Mouse (Mus musculus) T-helper 2 cell (primary cell): ENCODE results near the gene Crybg3.

Source experiments
- in situ Hi-C: fragments of 300-600 bp; cut with MboI, MseI; formaldehyde crosslinking; loops from one replicate; pipeline ENCODE4 v1.15.1; 2025; ENCODE audit warnings: high pct_unique_total_duplicates

Crybg3 gene

DNA sequence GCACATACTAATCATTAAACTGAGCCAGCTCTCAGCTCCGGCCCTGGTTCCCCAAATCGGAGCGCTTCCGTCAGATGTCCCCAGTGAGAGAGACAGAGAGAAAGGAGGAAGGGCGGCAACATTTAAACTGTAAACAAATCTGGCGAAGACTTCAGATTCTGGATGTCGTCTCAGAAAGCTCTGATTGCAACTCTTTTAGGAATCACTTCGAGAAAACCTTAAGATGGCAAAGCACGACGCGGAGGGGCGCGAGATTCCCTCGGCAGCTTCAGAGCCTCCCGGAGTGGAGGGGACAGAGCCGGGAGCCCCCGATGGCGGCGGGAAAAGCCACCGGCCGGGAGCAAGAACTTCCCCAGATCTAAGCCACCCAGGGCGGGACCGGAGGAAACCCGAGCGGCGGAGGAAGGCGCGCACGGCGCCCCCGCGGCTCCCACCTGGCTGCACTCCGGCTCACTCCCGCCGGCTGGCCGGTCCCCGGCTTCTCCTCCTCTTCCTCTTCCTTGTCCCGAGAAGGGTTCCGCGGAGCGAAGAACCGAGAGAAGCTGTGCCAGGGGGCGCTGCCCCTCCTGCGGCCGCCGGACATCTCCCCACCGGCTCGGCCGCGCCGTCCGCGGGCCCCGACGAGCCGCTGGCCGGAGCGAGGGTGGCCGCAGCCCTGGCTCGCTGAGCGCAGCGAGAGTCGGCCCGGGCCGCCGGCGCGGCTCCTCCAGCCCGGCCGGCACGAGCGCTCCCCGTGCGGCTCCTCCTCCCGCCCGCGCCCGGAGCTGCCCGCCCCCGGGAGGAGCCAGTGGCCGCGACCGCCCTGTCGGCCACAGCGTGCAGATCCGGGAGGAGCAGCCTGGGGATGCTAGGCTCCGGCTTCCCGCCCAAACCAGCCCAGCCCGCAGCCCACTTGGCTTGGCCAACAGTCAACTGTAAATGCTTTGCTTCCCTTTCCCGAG lies at the start of gene Crybg3:
Crybg3 (minus strand) TSS at position 669 of the 941 bp plus-strand sequence.
- in situ Hi-C loops, result no loop called here

DNA sequence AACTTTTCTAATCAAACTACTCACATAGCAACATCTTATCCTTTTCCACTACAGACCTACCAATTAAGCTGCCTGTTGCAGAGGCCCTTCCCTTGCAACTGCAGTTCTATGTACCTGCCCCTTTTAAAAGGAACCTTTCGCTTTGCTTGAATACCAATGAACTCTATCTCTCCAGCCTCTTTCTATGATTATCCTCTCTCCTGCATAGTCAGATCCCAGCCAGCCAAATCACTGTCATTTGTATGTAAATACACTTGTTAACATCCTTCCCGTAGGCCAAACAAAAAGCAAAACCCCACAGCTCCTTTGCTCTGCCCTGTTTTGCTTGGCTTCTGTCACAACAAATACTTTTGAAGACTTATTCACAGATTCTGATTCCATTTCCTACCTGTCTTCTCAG lies 43.0 kb upstream of the Crybg3 start:
- in situ Hi-C loops, result no loop called here

GRCm38 (mm10) chr16:59639985-59640384 lies 39.2 kb upstream of the Crybg3 start:
- in situ Hi-C loops, result no loop called here

DNA sequence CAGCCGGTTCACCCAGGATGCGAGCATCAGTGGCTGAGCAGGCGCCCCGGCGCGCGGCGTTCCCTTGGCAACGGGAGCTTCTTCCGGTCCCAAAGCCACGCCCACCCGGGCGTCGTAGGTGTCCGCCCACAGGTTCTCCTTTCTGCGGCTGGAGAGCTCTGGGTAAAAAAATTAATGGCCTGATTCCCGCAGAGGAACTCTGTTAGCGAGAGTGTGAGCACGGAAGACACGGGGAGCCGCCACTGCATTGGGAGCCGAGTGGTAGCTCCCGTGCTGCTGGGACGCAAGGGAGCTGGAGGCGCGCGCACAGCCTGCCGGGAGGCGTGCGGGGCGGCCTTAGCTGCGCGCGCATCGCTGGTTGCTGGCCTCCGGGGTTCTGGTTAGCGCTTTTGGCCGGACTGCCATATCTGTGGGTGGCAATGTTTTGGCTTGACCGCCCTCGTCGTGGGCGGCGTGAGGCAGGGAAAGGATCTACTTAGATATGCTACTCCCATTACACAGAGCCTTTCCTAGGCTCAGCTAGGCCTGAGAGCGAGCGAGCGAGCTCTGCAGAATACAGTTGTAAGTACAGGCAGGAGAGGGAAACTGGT lies 38.4 kb upstream of the Crybg3 start, which contains the start of gene Arl6:
Arl6 (minus strand) TSS at position 290 of the 590 bp plus-strand sequence.
- in situ Hi-C loops, result no loop called here

DNA sequence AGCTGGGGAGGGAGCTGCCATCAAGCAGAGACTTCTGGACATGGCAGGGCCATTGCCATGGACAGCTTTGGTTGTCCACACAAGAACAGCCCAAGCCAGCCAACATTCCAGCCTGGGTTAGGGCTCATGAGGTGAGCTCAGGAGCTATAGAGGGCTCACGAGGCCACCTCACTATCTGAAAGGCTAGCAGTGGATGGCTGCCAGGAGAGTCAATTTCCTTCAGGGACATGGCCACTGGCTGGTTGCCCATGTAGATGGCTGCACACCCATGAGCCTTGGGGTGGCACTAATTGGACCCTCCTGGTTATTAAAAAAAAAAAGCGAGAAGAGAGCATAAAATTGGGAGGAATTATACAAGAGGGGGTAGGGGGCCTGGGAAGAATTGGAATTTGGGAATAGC lies 33.8 kb upstream of the Crybg3 start:
- in situ Hi-C loops, result no loop called here

DNA sequence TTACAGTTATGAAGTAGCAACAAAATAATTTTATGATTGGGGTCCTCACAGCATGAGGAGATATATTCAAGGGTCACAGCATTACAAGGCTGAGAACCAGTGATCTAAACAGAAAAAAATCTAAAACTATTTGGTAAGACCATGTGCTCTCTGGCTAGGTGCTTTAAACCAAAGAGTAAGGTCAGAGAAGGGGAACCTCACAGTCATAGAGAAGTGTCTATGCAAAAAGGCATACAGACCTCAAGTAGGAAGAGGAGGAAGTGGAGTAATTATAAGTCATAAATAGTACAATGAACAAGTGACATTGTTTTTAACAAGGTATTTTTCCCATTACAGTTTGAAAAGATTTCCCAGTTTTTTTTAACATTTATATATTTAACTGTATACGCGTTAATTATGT lies 20.8 kb upstream of the Crybg3 start:
- in situ Hi-C loops, result no loop called here

- in situ Hi-C loops, result loop anchor here (5.0 kb wide), 2 partner anchors 140 to 195 kb away; no protein-coding TSS in a partner anchor
Observed at GRCm38 (mm10) chr16:59617167-59617566, 16.4 kb upstream of the Crybg3 start.

- in situ Hi-C loops, result loop anchor here (5.0 kb wide), 2 partner anchors 138 to 193 kb away; no protein-coding TSS in a partner anchor
Observed at GRCm38 (mm10) chr16:59615675-59616074, 14.9 kb upstream of the Crybg3 start.

DNA sequence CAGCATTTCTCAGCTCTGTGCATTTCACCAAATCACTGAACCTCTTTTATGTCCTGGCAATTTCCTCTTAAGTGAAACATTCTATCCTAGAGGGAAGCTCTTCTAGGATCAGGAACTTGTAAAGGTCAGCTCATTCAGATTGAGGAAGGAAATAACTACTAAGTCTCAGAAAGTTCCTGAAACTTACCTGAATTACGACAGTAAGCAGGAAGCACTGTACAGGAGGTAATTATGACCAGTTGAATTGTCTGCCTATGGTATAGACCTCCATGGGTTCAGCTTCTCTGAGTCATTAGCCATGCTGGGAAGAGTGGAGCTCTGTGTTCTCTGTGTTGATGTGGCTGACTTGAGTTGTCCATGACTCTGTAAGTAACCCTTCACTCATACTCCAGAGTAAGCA lies 10.0 kb upstream of the Crybg3 start:
- in situ Hi-C loops, result no loop called here

GRCm38 (mm10) chr16:59604078-59604781 lies 3.5 kb upstream of the Crybg3 start:
- in situ Hi-C loops, result no loop called here

GRCm38 (mm10) chr16:59599411-59600265 lies 1.1 kb downstream of the Crybg3 start:
- in situ Hi-C loops, result loop anchor here (10.0 kb wide), 1 partner anchor 115 kb away; no protein-coding TSS in a partner anchor

DNA sequence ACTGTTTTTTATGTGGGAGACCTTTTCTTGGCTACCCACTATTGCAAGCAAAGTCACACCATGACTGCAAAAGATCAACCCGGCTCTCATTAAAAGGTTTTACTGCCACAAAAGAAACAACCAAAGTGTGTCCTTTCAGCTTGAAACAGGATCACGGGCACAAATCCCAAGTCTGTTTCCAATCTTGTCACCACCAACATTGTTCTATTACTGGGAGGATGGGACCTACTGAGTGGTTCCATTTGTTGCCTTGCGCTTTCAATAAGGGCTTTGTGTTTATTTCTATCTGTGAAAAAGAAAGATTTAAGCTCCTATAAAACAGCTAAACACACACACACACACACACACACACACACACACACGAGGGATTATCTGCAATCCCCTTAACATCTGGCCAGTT lies 1.8 kb downstream of the Crybg3 start:
- in situ Hi-C loops, result loop anchor here (10.0 kb wide), 1 partner anchor 114 kb away; no protein-coding TSS in a partner anchor

GRCm38 (mm10) chr16:59597256-59597655 lies 3.5 kb downstream of the Crybg3 start:
- in situ Hi-C loops, result loop anchor here (10.0 kb wide), 1 partner anchor 112 kb away; no protein-coding TSS in a partner anchor

GRCm38 (mm10) chr16:59594714-59595113 lies 6.1 kb downstream of the Crybg3 start:
- in situ Hi-C loops, result loop anchor here (10.0 kb wide), 1 partner anchor 110 kb away; no protein-coding TSS in a partner anchor

- in situ Hi-C loops, result loop anchor here (10.0 kb wide), 1 partner anchor 106 kb away; no protein-coding TSS in a partner anchor
Observed at GRCm38 (mm10) chr16:59590790-59591189, 10.0 kb downstream of the Crybg3 start.

- in situ Hi-C loops, result no loop called here
Observed at GRCm38 (mm10) chr16:59588351-59589025, 12.3 kb downstream of the Crybg3 start.

DNA sequence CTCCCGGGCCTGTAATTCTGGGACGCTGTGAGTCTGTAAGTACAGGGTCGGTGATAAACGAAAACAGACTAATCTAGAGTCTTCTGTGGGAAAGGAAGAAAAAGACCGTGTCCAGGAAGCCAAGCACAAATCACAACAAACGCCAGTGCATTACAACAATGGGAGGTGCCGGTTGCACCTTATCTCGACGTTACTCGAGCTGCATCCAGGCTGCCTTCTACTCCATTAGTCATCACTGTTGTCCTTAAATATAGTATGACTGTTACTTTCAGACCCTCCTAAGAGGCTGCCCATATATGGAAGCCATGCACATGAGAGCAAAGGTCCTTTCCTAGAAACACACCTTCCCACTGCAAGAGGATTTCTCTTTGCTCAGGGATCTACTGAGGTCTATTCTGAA lies 13.0 kb downstream of the Crybg3 start:
- in situ Hi-C loops, result no loop called here

GRCm38 (mm10) chr16:59586911-59587310 lies 13.9 kb downstream of the Crybg3 start:
- in situ Hi-C loops, result no loop called here

- in situ Hi-C loops, result no loop called here
Observed at GRCm38 (mm10) chr16:59586276-59586675, 14.5 kb downstream of the Crybg3 start.

GRCm38 (mm10) chr16:59585706-59586244 lies 15.0 kb downstream of the Crybg3 start:
- in situ Hi-C loops, result no loop called here
